Mouse (Mus musculus): ENCODE results near the gene Slc8a2. TPM values are rescaled to one million over a fixed set of nuclear protein-coding genes. Genes with fewer than 3 reads are reported as not detected.
A peak's percentile ranks its signal among the peaks of the same experiment; 100 is the strongest.

The Slc8a2 gene
- polyA plus RNA-seq, 1 experiment from 2014 or later = 0.68 TPM

DNA sequence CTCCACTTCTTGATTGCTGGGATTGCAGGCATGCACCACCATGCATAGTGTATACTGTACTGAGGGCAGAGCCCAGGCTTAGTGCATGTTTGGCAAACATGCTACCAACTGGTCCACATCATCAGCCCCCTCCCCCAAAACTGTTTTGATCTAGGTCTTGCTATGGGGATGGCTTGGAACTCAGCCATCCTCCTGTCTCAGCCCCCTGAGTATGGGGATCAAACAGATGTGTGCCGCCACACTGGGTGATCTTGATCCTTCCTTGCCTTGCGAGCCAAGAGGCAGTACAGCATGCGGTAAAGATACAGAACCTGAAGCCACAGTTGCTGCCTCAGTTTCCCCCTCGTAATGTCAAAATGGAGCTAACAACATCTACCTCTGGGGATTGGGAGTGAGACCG lies 727 bp upstream of the Slc8a2 start:
- H3K36me3 ChIP-seq (ENCODE audit: poor library complexity, severe bottlenecking) = peaks cover 16% of the 10 kb centered on the region
- no peaks in the 10 kb centered on the region for H3K9me3 ChIP-seq (replicated peaks)
- peak overlapping the region; percentile 71 for H3K4me2 ChIP-seq
- H3K27me3 ChIP-seq = no peaks in the 10 kb centered on the region
- no peak for ATAC-seq
- peak overlapping the region; percentile 49; the same call in 1 of the 2 replicates for H3K4me3 ChIP-seq
- 66% methylated on average over 5 of the region's 5 CpGs for WGBS
- H3K9ac ChIP-seq = no peak overlapping the region
- no peak overlapping the region for H3K27ac ChIP-seq
- peaks cover 54% of the 10 kb centered on the region for H3K4me1 ChIP-seq

DNA sequence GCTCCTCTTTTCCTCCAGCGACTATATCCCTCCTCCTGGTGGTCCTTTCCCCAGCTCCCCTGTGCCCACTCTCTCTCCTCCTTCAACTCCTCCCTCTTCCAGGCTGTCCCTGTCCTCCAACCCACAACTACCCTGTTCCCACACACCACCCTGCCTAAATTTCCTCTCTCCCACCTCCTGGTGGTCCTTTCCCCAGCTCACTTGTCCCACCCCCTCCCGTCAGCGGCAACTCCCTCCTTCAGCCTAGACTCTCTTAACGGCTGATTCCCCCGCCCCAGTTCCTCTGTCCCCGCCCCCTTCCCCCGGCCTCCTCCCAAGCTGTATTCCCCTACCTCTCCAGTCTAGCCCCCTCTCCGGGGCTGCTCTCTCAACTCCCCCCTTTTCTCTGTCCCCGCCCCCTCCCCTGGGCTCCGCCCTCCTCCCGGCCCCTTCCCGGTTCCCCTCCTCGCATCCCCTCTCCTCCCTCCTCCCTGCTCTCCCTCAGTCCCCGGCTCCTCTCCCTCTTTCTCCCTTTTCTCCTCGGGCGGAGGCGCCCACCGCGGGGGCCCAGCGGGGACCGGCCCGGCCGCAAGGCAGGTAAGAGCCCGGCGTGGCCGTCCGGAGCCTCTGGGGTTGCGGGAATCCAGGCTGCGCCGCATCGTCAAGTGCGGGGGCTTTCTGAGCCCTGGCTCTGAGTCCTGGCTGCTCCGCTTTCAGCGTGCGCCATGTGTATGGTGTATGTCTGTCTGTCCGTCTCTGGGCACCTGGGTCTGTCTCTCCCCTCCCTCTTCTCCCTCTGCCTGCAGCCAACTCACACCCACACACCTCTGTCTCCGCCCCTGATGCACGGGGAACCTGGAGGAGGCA lies 443 bp downstream of the Slc8a2 start:
- H3K27me3 ChIP-seq = no peaks in the 10 kb centered on the region
- peaks cover 66% of the 10 kb centered on the region for H3K4me1 ChIP-seq
- peaks cover 9% of the 10 kb centered on the region for H3K36me3 ChIP-seq (ENCODE audit: poor library complexity, severe bottlenecking)
- peak overlapping the region; percentile 71 for H3K4me2 ChIP-seq
- peak overlapping the region; percentile 65 for H3K9ac ChIP-seq
- H3K27ac ChIP-seq = peak overlapping the region; percentile 71
- under 1% methylated on average over 36 of the region's 38 CpGs for WGBS
- H3K4me3 ChIP-seq = peak overlapping the region; percentile 49
- ATAC-seq = peak; percentile 76
- no peaks in the 10 kb centered on the region for H3K9me3 ChIP-seq (replicated peaks)

DNA sequence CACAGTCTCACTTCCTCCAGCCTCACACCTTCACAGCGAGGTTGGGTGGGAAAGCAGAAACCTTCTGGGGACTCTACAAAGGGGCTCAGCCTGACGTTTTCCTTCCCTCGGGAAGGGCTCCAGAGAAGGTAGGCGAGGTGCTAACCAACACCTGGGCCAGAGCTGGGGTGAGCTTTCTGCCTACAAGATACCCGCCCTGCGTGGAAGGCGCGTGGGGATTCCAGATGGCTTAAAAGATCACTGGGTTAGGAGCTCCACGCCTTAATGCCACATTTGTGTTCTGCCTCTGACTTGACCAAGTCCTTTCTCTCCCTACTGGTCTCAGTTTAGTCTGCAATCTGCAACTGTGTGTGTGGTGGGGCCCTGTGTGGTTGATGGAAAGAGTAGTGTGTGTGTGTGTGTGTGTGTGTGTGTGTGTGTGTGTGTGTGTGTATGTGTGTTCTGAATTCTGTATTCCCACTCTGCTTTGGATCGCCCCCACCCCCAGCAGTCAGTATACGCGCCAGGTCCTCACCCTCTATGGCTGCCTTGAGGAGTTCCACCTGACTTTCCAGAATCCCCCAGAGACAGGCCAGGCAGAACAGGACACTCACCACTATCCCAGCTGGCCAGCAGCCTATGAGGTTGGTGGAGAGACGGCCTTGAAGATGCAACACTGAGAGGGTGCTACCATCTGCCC lies 1.5 kb downstream of the Slc8a2 start:
- WGBS = 35% methylated on average over 13 of the region's 13 CpGs
- Histone ChIP-seq H3K9ac (peak overlapping the region; percentile 65), H3K4me2 (peak overlapping the region; percentile 71)

DNA sequence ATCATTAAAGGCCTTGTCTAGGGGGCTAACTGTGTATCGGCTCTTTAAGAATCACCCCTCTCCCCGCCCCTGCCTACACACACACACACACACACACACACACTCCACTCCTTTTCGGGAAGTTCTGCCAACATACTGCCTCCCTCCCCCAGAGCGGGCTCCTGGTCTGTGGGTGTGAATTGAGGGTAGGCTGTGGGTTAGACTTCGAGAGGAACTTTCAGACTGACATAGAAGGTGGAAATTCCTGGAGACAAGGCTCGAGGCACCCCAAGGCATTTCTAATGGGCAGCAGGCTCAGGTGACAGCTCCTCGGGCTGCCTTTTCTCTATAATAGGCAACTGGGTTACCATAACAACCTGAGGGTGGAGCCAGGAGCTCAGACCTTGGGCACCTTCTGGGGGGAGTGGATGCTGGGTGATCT lies 2.5 kb downstream of the Slc8a2 start:
- H3K4me3 ChIP-seq = peak overlapping the region; percentile 18
- H3K4me1 ChIP-seq = peaks cover 78% of the 10 kb centered on the region
- 4% methylated on average over 7 of the region's 7 CpGs for WGBS
- H3K27ac ChIP-seq = peak overlapping the region; percentile 51; the same call in 1 of the 2 replicates
- H3K4me2 ChIP-seq = peak overlapping the region; percentile 71
- no peaks in the 10 kb centered on the region for H3K27me3 ChIP-seq
- H3K9me3 ChIP-seq (replicated peaks) = no peaks in the 10 kb centered on the region
- H3K36me3 ChIP-seq (ENCODE audit: poor library complexity, severe bottlenecking) = no peaks in the 10 kb centered on the region; the same call in 1 of the 2 replicates
- peak overlapping the region; percentile 65; the same call in 1 of the 2 replicates for H3K9ac ChIP-seq
- ATAC-seq = no peak

More for the DNA sequence above, 1.5 kb downstream of the Slc8a2 start:
- Histone ChIP-seq H3K36me3 (ENCODE audit: poor library complexity, severe bottlenecking) (peaks cover under 1% of the 10 kb centered on the region), H3K9me3 (replicated peaks) (no peaks in the 10 kb centered on the region), H3K27me3 (no peaks in the 10 kb centered on the region), H3K27ac (peak overlapping the region; percentile 60), H3K4me3 (peak overlapping the region; percentile 49), H3K4me1 (peaks cover 76% of the 10 kb centered on the region)
- ATAC-seq = no peak

DNA sequence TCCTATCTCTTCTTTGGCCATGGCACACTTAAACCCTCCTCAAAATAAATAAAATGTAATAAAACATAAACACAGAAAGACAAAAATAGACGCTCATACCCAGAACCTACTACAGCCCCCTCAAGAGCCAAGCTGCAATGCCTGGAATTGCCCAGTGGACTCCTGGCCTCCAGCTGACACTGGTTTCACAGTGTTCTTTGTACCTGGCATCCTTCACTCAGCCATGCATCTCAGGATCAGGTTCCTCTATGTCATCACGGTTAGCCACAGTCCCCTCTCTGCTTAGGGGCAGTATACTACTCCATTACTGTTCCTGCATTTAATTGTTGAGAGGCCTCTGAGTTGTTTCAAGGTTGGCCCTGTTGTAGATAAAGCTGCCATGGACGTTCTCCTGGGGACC lies 3.3 kb downstream of the Slc8a2 start:
- H3K36me3 ChIP-seq (ENCODE audit: poor library complexity, severe bottlenecking) = no peaks in the 10 kb centered on the region
- 0 out of 2 replicates have a peak overlapping the region, but pooled peaks have one; percentile 51 for H3K27ac ChIP-seq
- no peak for ATAC-seq
- no peaks in the 10 kb centered on the region for H3K27me3 ChIP-seq
- H3K4me3 ChIP-seq = no peak overlapping the region
- 74% methylated on average over 3 of the region's 3 CpGs for WGBS
- H3K4me2 ChIP-seq = peak overlapping the region; percentile 71
- no peaks in the 10 kb centered on the region for H3K9me3 ChIP-seq (replicated peaks)
- H3K4me1 ChIP-seq = peaks cover 78% of the 10 kb centered on the region
- no peak overlapping the region for H3K9ac ChIP-seq

DNA sequence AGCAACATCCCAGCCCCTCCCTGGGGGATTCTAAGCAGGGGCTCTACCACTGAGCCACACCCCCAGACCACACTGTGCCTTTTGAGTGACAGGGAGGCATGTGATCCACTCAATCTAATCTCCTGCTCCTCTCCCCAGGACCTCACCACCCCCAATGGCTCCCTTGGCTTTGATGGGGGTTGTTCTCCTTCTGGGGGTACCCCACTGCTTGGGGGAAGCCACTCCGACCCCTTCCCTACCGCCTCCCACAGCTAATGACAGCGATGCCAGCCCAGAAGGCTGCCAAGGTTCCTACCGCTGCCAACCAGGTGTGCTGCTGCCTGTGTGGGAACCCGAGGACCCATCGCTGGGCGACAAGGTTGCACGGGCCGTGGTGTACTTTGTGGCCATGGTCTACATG lies 4.1 kb downstream of the Slc8a2 start:
- Histone ChIP-seq H3K4me1 (peaks cover 72% of the 10 kb centered on the region), H3K9ac (no peak overlapping the region), H3K4me3 (no peak overlapping the region), H3K36me3 (ENCODE audit: poor library complexity, severe bottlenecking) (no peaks in the 10 kb centered on the region), H3K27me3 (no peaks in the 10 kb centered on the region), H3K9me3 (replicated peaks) (no peaks in the 10 kb centered on the region), H3K27ac (peak overlapping the region; percentile 49), H3K4me2 (no peak overlapping the region; the same call in 1 of the 2 replicates)
- ATAC-seq = no peak
- WGBS = 90% methylated on average over 9 of the region's 9 CpGs

DNA sequence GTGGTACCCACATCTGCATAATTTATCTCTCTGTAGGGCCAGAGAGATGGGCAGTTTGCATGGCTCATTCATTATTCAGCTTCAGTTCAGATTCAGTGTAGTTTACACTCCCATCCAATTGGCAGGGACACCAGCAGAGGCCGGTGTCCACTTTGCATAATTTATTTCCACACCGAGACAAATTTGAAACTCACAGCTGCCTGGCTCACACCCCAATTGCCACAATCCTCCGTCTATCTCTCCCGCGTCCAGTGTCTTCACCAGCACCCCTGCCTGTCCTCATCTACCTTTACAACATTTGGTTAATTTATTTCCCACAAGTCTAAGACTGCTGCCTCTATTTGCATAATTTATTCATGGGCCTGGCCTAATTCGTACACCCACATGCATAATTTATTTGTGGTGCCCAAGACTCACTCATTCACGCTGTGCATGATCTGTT lies 5.3 kb downstream of the Slc8a2 start:
- H3K9ac ChIP-seq = no peak overlapping the region
- H3K4me2 ChIP-seq = peak overlapping the region; percentile 45
- peak; percentile 76 for ATAC-seq
- no peaks in the 10 kb centered on the region for H3K27me3 ChIP-seq
- H3K9me3 ChIP-seq (replicated peaks) = no peaks in the 10 kb centered on the region
- 23% methylated on average over 7 of the region's 7 CpGs for WGBS
- H3K36me3 ChIP-seq (ENCODE audit: poor library complexity, severe bottlenecking) = peaks cover 7% of the 10 kb centered on the region; the same call in 1 of the 2 replicates
- peak overlapping the region; percentile 17; the same call in 1 of the 2 replicates for H3K4me3 ChIP-seq
- peaks cover 61% of the 10 kb centered on the region for H3K4me1 ChIP-seq
- peak overlapping the region; percentile 49 for H3K27ac ChIP-seq

DNA sequence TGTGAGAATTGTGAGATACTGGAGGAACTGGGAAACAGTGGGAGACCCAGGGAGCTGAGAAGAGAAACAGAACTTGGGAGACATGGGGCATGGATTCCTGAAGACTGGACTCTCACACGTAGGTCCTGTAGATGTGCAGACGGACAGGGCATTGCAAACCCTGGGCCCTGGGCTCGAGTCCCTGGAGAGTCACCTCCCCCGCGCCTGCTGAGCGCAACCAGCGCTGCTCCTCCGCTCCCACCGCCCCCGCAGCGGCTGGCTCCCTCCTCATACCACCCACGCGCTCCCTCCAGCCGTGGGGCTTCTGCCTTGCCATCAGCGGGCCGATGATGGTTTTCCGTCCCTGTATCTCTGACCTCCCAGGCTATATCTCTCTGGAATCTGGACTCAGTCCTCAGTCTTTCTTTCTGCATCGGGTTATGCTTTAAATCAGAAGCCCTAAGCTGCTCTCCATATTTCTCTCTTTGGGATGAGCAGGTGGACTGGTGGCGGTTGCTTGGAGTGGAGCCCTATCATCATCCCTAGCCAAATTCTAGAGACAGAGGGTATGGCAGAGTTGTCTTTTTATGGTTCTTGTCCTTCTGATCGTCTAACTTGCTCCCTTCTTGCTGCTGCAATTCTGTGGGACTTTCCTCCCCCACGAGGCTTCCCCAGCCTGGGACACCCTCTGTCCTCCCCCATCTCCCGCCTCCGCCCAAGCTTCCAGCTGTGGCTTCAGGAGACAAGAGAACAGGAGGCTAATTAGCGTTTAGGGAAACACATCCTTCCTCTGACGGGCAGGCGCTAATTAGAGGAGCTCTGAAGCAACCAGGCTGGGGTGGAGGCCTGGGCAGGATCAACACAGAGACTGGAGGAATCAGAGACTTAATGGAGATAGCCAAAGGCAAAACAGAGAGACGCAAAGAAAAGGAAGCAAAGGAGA lies 17.1 kb downstream of the Slc8a2 start:
- Histone ChIP-seq H3K9me3 (replicated peaks) (no peaks in the 10 kb centered on the region), H3K4me2 (peak overlapping the region; percentile 7), H3K27ac (peak overlapping the region; percentile 61), H3K4me3 (no peak overlapping the region), H3K36me3 (ENCODE audit: poor library complexity, severe bottlenecking) (peaks cover 12% of the 10 kb centered on the region), H3K27me3 (no peaks in the 10 kb centered on the region), H3K9ac (no peak overlapping the region), H3K4me1 (peaks cover 19% of the 10 kb centered on the region)
- 24% methylated on average over 27 of the region's 27 CpGs for WGBS
- peak; percentile 61 for ATAC-seq

DNA sequence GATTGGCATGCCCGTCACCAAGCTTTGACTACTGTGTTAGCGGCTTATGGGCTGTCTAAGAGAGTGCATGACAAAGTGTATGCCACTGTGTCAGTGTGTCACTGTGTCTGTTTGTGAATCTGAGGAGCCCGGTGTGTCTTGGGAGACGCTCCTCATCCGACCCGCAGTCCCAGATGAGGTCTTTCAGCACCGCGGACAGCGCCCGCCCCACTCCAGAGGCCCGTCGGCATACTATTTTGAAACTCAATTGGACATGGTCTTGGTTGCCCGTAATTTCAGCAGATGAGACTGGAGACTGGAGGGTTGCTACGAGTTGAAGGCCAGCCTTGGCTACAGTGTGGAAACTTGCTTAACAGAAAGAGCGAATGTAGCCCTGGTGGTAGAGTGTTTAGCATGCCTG lies 18.0 kb downstream of the Slc8a2 start:
- Histone ChIP-seq H3K9ac (no peak overlapping the region), H3K4me2 (no peak overlapping the region), H3K27ac (no peak overlapping the region), H3K9me3 (replicated peaks) (no peaks in the 10 kb centered on the region), H3K4me1 (peaks cover 19% of the 10 kb centered on the region), H3K36me3 (ENCODE audit: poor library complexity, severe bottlenecking) (peaks cover 12% of the 10 kb centered on the region), H3K27me3 (no peaks in the 10 kb centered on the region), H3K4me3 (no peak overlapping the region)
- 15% methylated on average over 15 of the region's 15 CpGs for WGBS
- no peak for ATAC-seq

DNA sequence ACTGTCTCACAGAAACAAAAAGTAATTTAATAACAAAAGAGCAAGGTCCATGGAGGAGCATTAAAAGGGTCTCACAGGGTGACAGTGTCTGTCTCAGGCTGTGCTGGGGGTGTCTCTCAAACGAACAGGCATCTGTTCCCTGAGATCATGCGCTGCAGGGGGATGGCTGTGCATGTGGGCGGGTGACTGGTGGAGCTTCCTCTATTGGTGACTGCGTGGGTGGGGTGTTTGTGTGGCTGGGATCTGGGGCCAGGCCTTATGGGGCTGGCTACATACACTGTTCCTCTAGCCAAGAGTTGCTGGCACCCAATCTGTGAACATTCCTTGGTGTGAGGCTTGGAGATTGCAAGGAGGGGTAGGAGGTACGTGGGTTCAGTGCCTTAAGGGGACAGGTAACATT lies 19.6 kb downstream of the Slc8a2 start:
- H3K4me2 ChIP-seq = no peak overlapping the region
- H3K4me1 ChIP-seq = peaks cover 24% of the 10 kb centered on the region
- H3K27ac ChIP-seq = peak overlapping the region; percentile 3; the same call in 1 of the 2 replicates
- WGBS = 56% methylated on average over 5 of the region's 5 CpGs
- no peaks in the 10 kb centered on the region for H3K9me3 ChIP-seq (replicated peaks)
- no peaks in the 10 kb centered on the region for H3K27me3 ChIP-seq
- H3K36me3 ChIP-seq (ENCODE audit: poor library complexity, severe bottlenecking) = peaks cover 7% of the 10 kb centered on the region
- ATAC-seq = peak; percentile 57; the same call in 1 of the 2 replicates
- H3K4me3 ChIP-seq = no peak overlapping the region
- no peak overlapping the region for H3K9ac ChIP-seq

All from forebrain, embryonic 13.5 days (tissue).